Mouse (Mus musculus): ENCODE results near the gene Rabggta. TPM values are rescaled to one million over a fixed set of nuclear protein-coding genes. Genes with fewer than 3 reads are reported as not detected.
A peak's percentile ranks its signal among the peaks of the same experiment; 100 is the strongest.

The Rabggta gene
- total RNA-seq, 4 experiments from 2014 or later = 20.2 to 31.5 (median 26.1) TPM

DNA sequence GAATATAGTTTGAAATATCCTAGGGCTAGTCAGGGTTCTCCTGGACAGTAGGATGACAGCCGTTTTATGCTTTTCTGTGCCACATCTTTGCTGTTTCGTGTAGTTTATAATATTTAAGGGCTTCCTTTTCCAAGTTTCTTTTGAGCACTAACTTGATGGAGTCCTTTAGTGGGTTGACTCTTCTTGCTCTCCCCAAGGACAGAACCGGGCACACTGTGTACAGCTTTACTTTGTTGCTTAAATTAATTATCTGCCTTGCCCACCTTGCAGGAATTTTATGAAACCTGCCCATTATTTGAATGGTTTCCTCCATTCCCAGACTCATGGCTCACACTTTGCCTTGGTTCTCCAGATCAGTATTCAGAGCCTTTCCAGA lies 40.0 kb downstream of the Rabggta start:
- DNase-seq = no peak

DNA sequence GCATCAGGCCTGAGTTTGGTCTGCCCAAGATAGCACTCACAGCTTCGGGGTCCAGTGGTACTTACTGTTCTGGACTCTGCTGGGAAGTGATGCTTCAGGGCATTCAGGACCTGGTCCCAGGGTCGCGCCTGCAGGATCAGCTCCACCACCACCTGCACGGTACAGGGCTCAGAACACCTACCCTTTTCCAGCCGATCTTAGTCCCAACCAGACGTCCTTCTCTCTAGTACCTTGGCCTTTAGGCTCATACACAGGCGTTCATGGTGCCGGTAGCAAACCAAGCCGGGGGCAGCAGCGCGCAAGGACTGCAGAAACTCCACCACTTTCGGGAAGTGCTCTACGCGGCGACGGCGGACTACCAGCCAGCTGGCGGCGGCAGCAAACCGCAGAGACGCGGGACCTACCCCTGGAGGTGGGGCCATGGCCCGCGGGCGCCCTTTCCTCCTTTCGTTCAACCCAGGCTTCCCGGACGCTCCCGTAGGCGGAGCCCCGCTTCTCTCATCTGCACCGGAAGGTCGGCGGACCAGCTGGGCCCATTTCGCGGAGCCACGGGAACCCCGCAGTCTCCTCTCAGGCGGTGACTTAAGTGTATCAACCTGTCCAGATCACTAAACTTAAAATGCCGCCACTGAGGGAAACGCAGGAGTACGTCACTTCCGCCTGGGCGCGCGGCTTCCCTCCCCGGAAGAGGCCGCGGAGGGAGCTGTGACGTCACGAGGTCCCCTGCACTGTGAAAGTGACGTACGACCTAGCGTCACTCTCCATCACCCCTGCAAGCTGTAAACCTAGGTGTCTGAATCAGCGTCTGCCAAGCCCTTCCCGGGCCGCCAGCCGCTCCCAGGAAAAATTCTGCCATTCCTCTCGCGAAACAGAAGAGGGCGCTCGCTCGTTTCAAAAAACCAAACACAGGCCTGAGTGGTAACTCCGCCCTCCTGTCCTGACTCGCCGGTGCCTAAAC lies 40.6 kb downstream of the Rabggta start, which contains the start of gene Tinf2:
Gene Tinf2, minus strand, starts transcription at position 661 of the 958 bp plus-strand sequence.
- peak; percentile 94 for DNase-seq

DNA sequence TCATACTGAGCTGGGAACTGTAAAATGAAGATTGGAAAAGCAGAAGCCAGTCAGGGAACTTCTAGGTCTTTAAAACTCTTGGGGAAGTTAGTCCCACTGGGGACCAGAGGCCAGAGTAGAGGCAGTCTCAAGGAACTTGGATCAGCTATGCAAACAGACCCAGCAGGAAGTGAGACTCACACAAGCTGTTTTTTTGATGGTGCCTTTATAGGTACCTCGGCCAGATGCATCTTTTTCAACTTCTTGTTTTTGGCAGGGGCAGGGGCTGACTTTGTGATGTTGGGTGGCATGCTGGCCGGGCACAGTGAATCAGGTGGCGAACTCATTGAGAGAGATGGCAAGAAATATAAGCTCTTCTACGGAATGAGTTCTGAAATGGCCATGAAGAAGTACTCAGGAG lies 44.4 kb downstream of the Rabggta start:
- DNase-seq = no peak

DNA sequence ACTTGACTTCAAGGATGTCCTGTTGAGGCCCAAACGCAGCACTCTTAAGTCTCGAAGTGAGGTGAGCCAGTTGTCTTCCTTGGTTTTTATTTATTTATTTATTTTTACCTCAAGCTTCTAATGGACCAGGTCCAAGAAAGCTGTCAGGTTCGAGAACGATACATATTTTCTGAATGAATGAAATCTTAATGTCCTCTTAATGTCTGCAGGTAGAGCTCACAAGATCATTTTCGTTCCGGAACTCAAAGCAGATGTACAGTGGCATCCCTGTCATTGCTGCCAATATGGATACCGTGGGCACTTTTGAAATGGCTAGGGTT lies 49.4 kb downstream of the Rabggta start:
- DNase-seq = no peak

DNA sequence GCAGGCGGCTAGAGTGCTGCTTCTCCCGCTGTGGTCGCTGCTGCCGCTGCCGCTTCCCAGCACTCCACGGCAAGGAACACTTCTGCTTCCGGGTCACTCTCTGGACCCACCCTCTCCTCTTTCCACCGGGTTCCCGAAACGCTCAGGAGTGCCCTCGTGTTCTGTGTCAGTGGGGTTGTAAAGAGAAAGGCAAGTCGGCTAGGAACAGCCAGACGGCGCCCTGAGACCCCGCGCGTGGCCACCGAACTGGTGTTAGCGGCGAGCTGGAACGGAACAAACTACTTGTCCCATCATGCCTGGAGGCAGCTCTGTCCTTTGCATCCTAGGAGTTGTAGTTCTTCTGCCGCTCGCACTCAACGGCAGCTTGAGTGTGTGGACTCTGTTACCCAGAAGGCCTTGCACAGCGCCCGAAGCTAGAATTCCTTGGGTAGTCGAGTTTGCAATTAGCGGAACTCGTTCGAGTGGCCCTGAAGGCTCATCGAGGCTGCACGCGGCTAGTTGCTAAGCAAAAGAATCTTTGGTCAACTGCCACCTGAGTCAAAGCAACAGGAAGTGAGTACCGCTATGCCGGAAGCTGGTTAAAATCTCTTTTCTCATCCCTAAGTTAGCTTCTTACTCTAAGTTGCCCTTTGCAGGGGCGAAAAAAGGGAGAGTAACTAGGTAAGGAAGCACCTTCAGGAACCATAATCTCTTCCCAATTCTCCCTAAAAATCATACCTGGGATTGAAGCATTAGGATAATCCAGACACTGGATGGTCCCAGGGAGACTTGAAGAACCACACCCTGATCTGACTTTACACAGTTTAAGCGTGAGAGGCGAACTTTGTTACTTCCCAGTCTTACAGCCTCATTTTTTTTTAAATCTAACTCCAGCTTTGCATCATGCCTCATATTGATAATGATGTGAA lies 50.0 kb downstream of the Rabggta start, which contains the start of the genes Gmpr2 and Nedd8:
Gene Gmpr2, plus strand, starts transcription at position 109 of the 908 bp plus-strand sequence.
Gene Nedd8, minus strand, starts transcription at position 292 of the 908 bp plus-strand sequence.
- DNase-seq = peak; percentile 94

DNA sequence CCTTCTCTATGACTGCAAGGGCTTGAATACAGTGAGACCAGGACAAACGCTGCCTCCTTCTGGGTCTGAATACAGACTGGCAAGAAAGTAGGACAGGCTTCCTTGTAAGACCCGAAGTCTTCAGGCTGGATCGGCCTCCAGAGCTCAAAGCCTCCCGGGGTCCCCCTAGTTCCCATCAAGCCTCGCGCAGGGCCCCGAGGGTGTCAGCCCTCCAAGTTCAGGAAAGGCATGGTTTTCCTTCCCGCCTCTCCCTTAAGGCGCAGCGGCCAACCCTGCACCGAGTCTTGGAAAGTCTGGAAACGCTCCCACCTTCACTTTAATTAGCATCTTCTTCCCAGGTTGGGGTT lies 50.6 kb downstream of the Rabggta start:
- DNase-seq = no peak

Other genes starting within 250 kb of the Rabggta start
- 10 to 100 TPM; 51.9 to 72.7 (median 66.9) TPM for gene Dhrs4, start 243.5 kb downstream of the Rabggta start, total RNA-seq (2022)
- 10 to 100 TPM in 2 of 4 experiments, 1 to 10 TPM in 2; 5.7 to 14.0 (median 8.6) TPM for gene Carmil3, start 231.6 kb downstream of the Rabggta start, total RNA-seq (2022)
- gene Cpne6, start 211.8 kb downstream of the Rabggta start, total RNA-seq (2022) = under 1 TPM; 0.09 to 0.35 (median 0.27) TPM
- not detected for gene Nrl, start 197.3 kb downstream of the Rabggta start, total RNA-seq (2022)
- 10 to 100 TPM; 36.5 to 44.6 (median 40.6) TPM for gene Pck2, start 182.0 kb downstream of the Rabggta start, total RNA-seq (2022)
- 100 to 1,000 TPM; 146 to 159 (median 158) TPM for gene Dcaf11, start 162.3 kb downstream of the Rabggta start, total RNA-seq (2022)
- 1 to 10 TPM in 1 of 4 experiments, under 1 TPM in 2, not detected in 1; 0.70 to 1.2 (median 0.81) TPM for gene A730061H03Rik, start 161.9 kb downstream of the Rabggta start, total RNA-seq (2022)
- under 1 TPM; 0.74 to 0.98 (median 0.85) TPM for gene Fitm1, start 146.6 kb downstream of the Rabggta start, total RNA-seq (2022)
- gene Psme1, start 144.1 kb downstream of the Rabggta start, total RNA-seq (2022) = 100 to 1,000 TPM; 253 to 384 (median 292) TPM
- 10 to 100 TPM; 47.3 to 50.6 (median 49.7) TPM for gene Emc9, start 137.0 kb downstream of the Rabggta start, total RNA-seq (2022)
- 100 to 1,000 TPM; 325 to 423 (median 363) TPM for gene Psme2, start 131.2 kb downstream of the Rabggta start, total RNA-seq (2022)
- gene Rnf31, start 130.6 kb downstream of the Rabggta start, total RNA-seq (2022) = 10 to 100 TPM; 33.3 to 52.1 (median 39.2) TPM
- gene Irf9, start 118.7 kb downstream of the Rabggta start, total RNA-seq (2022) = 10 to 100 TPM; 20.2 to 28.5 (median 27.6) TPM
- 10 to 100 TPM; 12.0 to 18.1 (median 13.1) TPM for gene Rec8, start 104.2 kb downstream of the Rabggta start, total RNA-seq (2022)
- gene Ipo4, start 86.3 kb downstream of the Rabggta start, total RNA-seq (2022) = 100 to 1,000 TPM in 3 of 4 experiments, 10 to 100 TPM in 1; 93.7 to 140 (median 111) TPM
- 1 to 10 TPM in 2 of 4 experiments, not detected in 2; 1.5 to 1.9 TPM for gene Gm49378, start 84.4 kb downstream of the Rabggta start, total RNA-seq (2022)
- gene Tm9sf1, start 78.5 kb downstream of the Rabggta start, total RNA-seq (2022) = 100 to 1,000 TPM in 2 of 4 experiments, 10 to 100 TPM in 2; 95.2 to 101 (median 98.7) TPM
- gene Tssk4, start 72.1 kb downstream of the Rabggta start, total RNA-seq (2022) = 1 to 10 TPM in 2 of 4 experiments, under 1 TPM in 2; 0.93 to 2.0 (median 1.5) TPM
- gene Mdp1, start 61.8 kb downstream of the Rabggta start, total RNA-seq (2022) = 10 to 100 TPM; 59.0 to 65.8 (median 62.3) TPM
- 10 to 100 TPM; 26.3 to 36.5 (median 32.8) TPM for gene Gmpr2, start 50.3 kb downstream of the Rabggta start, total RNA-seq (2022)
- gene Nedd8, start 50.1 kb downstream of the Rabggta start, total RNA-seq (2022) = 100 to 1,000 TPM; 299 to 385 (median 359) TPM
- 10 to 100 TPM; 25.5 to 44.5 (median 34.2) TPM for gene Tinf2, start 40.4 kb downstream of the Rabggta start, total RNA-seq (2022)
- gene Tgm1, start 8.3 kb downstream of the Rabggta start, total RNA-seq (2022) = under 1 TPM; 0.17 to 0.46 (median 0.30) TPM
- gene Dhrs1, start 23.4 kb upstream of the Rabggta start, total RNA-seq (2022) = 10 to 100 TPM; 67.5 to 76.9 (median 71.0) TPM
- gene Nop9, start 23.4 kb upstream of the Rabggta start, total RNA-seq (2022) = 10 to 100 TPM; 17.7 to 20.5 (median 19.1) TPM
- under 1 TPM in 2 of 4 experiments, not detected in 2; 0.31 to 0.49 TPM for gene Cideb, start 36.2 kb upstream of the Rabggta start, total RNA-seq (2022)
- gene Ltb4r2, start 39.2 kb upstream of the Rabggta start, total RNA-seq (2022) = under 1 TPM in 1 of 4 experiments, not detected in 3; 0.17 TPM
- under 1 TPM; 0.31 to 0.75 (median 0.43) TPM for gene Ltb4r1, start 43.7 kb upstream of the Rabggta start, total RNA-seq (2022)
- 1 to 10 TPM; 5.2 to 9.1 (median 7.8) TPM for gene Adcy4, start 61.8 kb upstream of the Rabggta start, total RNA-seq (2022)
- 1 to 10 TPM; 3.0 to 6.2 (median 5.8) TPM for gene Ripk3, start 66.6 kb upstream of the Rabggta start, total RNA-seq (2022)
- 10 to 100 TPM; 23.3 to 45.1 (median 31.1) TPM for gene Nfatc4, start 100.9 kb upstream of the Rabggta start, total RNA-seq (2022)
- gene Nynrin, start 131.7 kb upstream of the Rabggta start, total RNA-seq (2022) = 10 to 100 TPM; 14.3 to 23.2 (median 17.2) TPM
- under 1 TPM in 3 of 4 experiments, not detected in 1; 0.05 to 0.22 (median 0.06) TPM for gene Cbln3, start 162.1 kb upstream of the Rabggta start, total RNA-seq (2022)
- gene Khnyn, start 162.7 kb upstream of the Rabggta start, total RNA-seq (2022) = 10 to 100 TPM; 19.1 to 27.2 (median 25.1) TPM
- 10 to 100 TPM; 65.6 to 78.4 (median 73.2) TPM for gene Sdr39u1, start 178.0 kb upstream of the Rabggta start, total RNA-seq (2022)
- 1 to 10 TPM in 3 of 4 experiments, under 1 TPM in 1; 0.99 to 3.0 (median 1.8) TPM for gene Cma1, start 222.4 kb upstream of the Rabggta start, total RNA-seq (2022)
- under 1 TPM in 1 of 4 experiments, not detected in 3; 0.48 TPM for gene Cma2, start 228.7 kb upstream of the Rabggta start, total RNA-seq (2022)